Mouse (Mus musculus) stomach, postnatal 0 days (tissue): ENCODE results near the gene Rtn4rl2.

Source experiments
- CTCF ChIP-seq: IDR thresholded peaks from 2 replicates; pipeline ENCODE4 v1.5.1; 2016; ENCODE audit warnings: antibody characterized with exemption, low read depth, mild to moderate bottlenecking, moderate library complexity
- EP300 ChIP-seq: optimal IDR thresholded peaks from 2 replicates; pipeline ENCODE3; 2016; ENCODE audit warnings: antibody characterized with exemption

DNA sequence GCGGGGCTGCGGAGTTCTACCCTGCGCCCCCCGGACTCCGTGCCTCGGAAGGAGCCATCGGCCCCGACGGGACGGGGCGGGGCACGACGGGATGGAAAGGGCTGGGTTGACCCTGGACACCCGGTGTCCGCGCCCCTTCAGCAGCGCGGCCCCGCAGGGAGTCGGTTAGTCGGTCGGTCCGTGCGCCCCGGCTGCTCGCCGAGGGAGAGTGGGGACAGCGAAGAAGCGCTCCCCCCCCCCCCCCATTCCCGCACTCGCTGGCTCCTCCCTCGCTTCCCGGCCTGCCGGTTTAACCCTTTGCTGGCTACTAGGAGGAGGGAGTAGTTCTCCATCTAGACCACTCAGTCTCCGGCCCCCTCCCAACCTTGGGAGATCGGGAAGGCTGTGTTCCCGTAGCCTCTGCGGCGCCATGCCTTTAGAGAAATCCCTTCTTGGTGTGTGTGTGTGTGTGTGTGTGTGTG is 341 bp upstream of the Rtn4rl2 start:
- no peak for TF ChIP-seq EP300
- no peak for TF ChIP-seq CTCF
